Mouse (Mus musculus): ENCODE data around the gene Usp27x.

Usp27x gene

DNA sequence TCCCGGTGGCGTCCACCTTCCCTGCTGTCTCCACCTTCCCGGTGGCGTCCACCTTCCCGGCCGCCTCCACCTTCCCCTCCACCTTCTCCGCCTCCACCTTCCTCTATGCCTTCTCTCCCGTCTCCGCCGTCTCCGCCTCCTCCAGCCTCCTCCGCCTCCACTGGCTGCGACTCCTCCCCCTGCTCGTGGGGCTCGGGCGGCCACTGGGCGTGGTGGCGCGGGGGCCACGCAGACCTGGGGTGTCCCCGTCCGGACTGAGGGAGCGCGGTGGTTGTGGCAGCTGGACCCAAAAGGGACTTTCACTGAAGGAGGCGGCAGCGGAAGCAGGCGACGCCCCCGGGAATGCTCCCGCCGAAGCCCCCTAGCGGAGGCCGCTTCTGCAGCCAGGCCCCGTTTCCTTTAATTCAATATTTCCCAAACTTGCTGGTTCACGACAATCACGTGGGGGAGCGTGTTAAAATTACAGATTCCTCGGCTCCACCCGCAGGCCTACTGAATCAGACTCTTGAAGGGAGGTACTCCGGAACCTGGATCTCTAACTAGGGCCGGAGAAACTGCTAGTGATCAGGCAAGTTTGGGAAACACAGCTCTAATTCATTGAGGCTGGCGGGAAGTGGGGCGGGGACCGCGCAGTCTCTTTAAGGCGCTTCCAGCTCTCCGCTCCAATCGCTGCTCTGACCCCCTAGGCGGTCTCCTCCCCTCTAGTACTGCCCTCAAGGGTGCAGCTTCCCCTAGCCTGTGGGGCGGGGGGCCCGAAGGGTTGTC is at the start of gene Usp27x:
Usp27x (minus strand) TSS at position 115 of the 765 bp plus-strand sequence.
- TF ChIP-seq POU5F1 (IDR thresholded peaks at IDR 0.05; ENCODE audit: borderline replicate concordance, low read length) (no peak), NANOG (IDR thresholded peaks at IDR 0.05; ENCODE audit: borderline replicate concordance, low read length) (no peak), CTCF (conservative IDR thresholded peaks at IDR 0.05; ENCODE audit: low read length) (peak; percentile 16; the same call in 1 of the 2 replicates)
- peaks cover 11% of the 10 kb centered on the region for H3K27me3 ChIP-seq (ENCODE audit: insufficient read depth, low read length)
- H3K4me1 ChIP-seq (replicated peaks; ENCODE audit: low read depth, low read length) = peaks cover 14% of the 10 kb centered on the region
- H3K36me3 ChIP-seq (ENCODE audit: insufficient read depth, low read length) = peaks cover 11% of the 10 kb centered on the region
- no peaks in the 10 kb centered on the region for H3K9me3 ChIP-seq (ENCODE audit: low read length)
- peak within 1 kb of the TSS; percentile 81 for H3K4me3 ChIP-seq (replicated peaks; ENCODE audit: low read length)

DNA sequence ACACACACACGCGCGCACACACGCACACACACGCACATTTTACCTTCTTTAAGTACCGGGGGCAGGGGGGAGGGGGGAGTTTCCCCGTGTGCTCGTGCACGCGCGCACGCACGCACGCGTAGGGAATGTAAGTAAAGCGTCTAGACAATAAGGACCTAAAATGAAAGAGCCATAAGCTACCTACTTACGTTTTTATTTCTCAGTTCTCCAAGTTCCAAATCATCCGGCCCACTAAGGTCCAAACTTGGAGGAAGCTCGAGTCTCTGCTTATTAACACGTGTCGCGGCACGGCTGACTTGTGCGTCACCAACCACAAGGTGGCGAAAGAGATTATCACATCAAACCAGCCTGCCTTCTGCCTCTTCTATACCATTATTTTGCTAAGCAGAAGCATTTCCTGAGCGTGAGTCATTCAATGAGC is 47.1 kb upstream of the Usp27x start:
- Histone ChIP-seq H3K4me3 (replicated peaks; ENCODE audit: low read length) (peak overlapping the region; percentile 76), H3K9me3 (ENCODE audit: low read length) (no peaks in the 10 kb centered on the region), H3K27me3 (ENCODE audit: insufficient read depth, low read length) (no peaks in the 10 kb centered on the region), H3K4me1 (replicated peaks; ENCODE audit: low read depth, low read length) (peaks cover 47% of the 10 kb centered on the region), H3K36me3 (ENCODE audit: insufficient read depth, low read length) (0 out of 2 replicates have a peak, but pooled peaks cover 2% of the 10 kb centered on the region)
- peak; percentile 50 for TF ChIP-seq CTCF (conservative IDR thresholded peaks at IDR 0.05; ENCODE audit: low read length)
- TF ChIP-seq NANOG (IDR thresholded peaks at IDR 0.05; ENCODE audit: borderline replicate concordance, low read length) = no peak

DNA sequence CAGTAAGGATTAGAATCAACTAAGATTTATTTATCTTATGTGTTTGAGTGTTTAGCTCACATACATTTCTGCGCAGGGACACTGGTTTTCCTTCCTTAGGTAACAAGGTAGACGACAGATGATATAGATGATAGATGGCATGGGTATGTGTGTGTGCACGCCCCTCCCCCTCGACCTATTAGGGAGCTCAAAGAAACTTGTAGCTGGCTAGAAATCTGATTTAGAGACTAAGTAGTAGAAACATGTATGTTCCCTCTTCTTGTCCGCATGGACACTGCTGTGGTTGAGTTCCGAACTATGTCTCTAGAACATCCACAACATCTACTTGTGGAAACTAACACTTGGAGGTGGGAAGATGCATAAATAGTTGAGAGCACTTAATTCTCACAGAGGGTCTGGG is 46.5 kb upstream of the Usp27x start:
- Histone ChIP-seq H3K9me3 (ENCODE audit: low read length) (no peaks in the 10 kb centered on the region), H3K4me3 (replicated peaks; ENCODE audit: low read length) (peak overlapping the region; percentile 76), H3K4me1 (replicated peaks; ENCODE audit: low read depth, low read length) (peaks cover 42% of the 10 kb centered on the region), H3K27me3 (ENCODE audit: insufficient read depth, low read length) (no peaks in the 10 kb centered on the region), H3K36me3 (ENCODE audit: insufficient read depth, low read length) (0 out of 2 replicates have a peak, but pooled peaks cover 5% of the 10 kb centered on the region)
- TF ChIP-seq NANOG (IDR thresholded peaks at IDR 0.05; ENCODE audit: borderline replicate concordance, low read length) (no peak), CTCF (conservative IDR thresholded peaks at IDR 0.05; ENCODE audit: low read length) (no peak), POU5F1 (IDR thresholded peaks at IDR 0.05; ENCODE audit: borderline replicate concordance, low read length) (no peak)

DNA sequence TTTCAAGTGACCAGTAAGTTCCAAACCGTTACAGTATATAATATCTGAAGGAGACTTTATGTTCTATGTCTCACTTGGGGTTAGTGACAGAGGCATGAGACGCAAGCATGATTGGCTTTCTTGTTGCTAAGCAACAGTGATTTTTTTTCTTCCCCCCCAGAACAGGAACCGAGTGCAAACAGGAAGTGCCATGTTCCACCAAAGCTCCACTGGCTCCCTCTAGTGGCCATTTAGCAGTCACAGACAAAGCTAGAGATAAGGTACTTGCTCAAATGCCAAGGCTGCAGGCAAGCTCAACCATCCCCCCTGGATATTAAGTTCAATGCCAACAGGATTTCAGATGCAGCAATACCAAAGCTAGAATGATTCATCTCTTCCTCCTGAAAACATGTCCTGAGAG is 45.4 kb upstream of the Usp27x start:
- Histone ChIP-seq H3K4me1 (replicated peaks; ENCODE audit: low read depth, low read length) (peaks cover 32% of the 10 kb centered on the region), H3K36me3 (ENCODE audit: insufficient read depth, low read length) (0 out of 2 replicates have a peak, but pooled peaks cover 5% of the 10 kb centered on the region), H3K4me3 (replicated peaks; ENCODE audit: low read length) (0 out of 2 replicates have a peak overlapping the region, but pooled peaks have one; percentile 76), H3K9me3 (ENCODE audit: low read length) (no peaks in the 10 kb centered on the region), H3K27me3 (ENCODE audit: insufficient read depth, low read length) (no peaks in the 10 kb centered on the region)
- no peak for TF ChIP-seq NANOG (IDR thresholded peaks at IDR 0.05; ENCODE audit: borderline replicate concordance, low read length)
- no peak for TF ChIP-seq POU5F1 (IDR thresholded peaks at IDR 0.05; ENCODE audit: borderline replicate concordance, low read length)
- peak; percentile 37 for TF ChIP-seq CTCF (conservative IDR thresholded peaks at IDR 0.05; ENCODE audit: low read length)

DNA sequence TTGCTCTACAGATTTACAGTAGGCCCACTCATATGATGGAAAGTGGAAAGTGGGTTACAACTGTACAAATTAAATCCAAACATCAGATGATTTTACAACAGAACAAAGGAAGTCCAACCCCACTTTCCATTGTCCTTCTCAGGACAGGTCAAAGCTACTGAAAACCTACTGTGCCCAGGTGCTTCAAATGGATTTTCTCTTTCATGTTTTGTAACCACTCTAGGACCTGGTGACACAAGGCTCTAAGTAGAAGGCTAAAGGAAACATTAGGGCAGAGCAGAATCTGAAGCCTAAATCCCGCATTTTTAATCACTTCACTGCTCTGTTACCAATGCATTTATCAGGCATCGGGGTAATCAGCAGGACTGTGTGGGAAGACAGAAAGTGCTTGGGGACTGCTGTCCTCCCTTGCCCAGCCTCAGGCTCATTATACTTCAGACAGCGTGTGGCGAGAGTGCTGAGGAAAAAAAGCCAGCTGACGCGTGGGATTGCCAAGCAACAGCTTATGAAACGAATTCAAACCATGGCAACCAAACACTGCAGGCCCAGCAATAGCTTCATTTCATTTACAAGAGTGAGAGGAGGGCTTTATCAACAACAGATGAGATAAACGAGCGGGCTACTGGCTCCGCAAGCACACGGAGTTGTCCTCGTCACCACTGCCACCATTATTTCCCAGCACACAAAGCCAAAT is 40.7 kb upstream of the Usp27x start:
- H3K27me3 ChIP-seq (ENCODE audit: insufficient read depth, low read length) = no peaks in the 10 kb centered on the region
- H3K4me3 ChIP-seq (replicated peaks; ENCODE audit: low read length) = no peak overlapping the region
- H3K9me3 ChIP-seq (ENCODE audit: low read length) = no peaks in the 10 kb centered on the region
- 0 out of 2 replicates have a peak, but pooled peaks cover 5% of the 10 kb centered on the region for H3K36me3 ChIP-seq (ENCODE audit: insufficient read depth, low read length)
- peaks cover 11% of the 10 kb centered on the region for H3K4me1 ChIP-seq (replicated peaks; ENCODE audit: low read depth, low read length)
- TF ChIP-seq NANOG (IDR thresholded peaks at IDR 0.05; ENCODE audit: borderline replicate concordance, low read length) (no peak), CTCF (conservative IDR thresholded peaks at IDR 0.05; ENCODE audit: low read length) (no peak), POU5F1 (IDR thresholded peaks at IDR 0.05; ENCODE audit: borderline replicate concordance, low read length) (no peak)

DNA sequence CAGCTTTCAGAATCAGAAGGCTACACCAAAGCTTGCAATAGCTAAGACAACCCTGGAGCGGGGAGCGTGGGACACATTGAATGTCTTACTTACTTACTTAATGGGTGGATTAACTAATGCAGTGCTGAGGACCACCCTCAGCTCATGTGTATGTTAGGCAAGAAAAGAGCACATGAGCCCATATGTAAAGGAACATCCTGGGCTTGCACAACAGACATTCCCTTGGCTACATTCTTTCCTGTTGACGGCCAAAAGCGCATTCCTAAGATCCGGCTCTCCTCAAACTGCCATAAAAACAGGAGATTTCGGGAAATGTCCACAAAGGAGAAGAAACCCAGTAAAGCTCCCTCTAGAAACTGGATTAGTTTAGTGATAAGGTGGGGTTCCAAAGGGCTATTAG is 39.7 kb upstream of the Usp27x start:
- TF ChIP-seq POU5F1 (IDR thresholded peaks at IDR 0.05; ENCODE audit: borderline replicate concordance, low read length) (no peak), NANOG (IDR thresholded peaks at IDR 0.05; ENCODE audit: borderline replicate concordance, low read length) (no peak), CTCF (conservative IDR thresholded peaks at IDR 0.05; ENCODE audit: low read length) (no peak)
- Histone ChIP-seq H3K27me3 (ENCODE audit: insufficient read depth, low read length) (no peaks in the 10 kb centered on the region), H3K9me3 (ENCODE audit: low read length) (no peaks in the 10 kb centered on the region), H3K36me3 (ENCODE audit: insufficient read depth, low read length) (0 out of 2 replicates have a peak, but pooled peaks cover 10% of the 10 kb centered on the region), H3K4me1 (replicated peaks; ENCODE audit: low read depth, low read length) (peaks cover 4% of the 10 kb centered on the region; the same call in 1 of the 2 replicates), H3K4me3 (replicated peaks; ENCODE audit: low read length) (no peak overlapping the region)

DNA sequence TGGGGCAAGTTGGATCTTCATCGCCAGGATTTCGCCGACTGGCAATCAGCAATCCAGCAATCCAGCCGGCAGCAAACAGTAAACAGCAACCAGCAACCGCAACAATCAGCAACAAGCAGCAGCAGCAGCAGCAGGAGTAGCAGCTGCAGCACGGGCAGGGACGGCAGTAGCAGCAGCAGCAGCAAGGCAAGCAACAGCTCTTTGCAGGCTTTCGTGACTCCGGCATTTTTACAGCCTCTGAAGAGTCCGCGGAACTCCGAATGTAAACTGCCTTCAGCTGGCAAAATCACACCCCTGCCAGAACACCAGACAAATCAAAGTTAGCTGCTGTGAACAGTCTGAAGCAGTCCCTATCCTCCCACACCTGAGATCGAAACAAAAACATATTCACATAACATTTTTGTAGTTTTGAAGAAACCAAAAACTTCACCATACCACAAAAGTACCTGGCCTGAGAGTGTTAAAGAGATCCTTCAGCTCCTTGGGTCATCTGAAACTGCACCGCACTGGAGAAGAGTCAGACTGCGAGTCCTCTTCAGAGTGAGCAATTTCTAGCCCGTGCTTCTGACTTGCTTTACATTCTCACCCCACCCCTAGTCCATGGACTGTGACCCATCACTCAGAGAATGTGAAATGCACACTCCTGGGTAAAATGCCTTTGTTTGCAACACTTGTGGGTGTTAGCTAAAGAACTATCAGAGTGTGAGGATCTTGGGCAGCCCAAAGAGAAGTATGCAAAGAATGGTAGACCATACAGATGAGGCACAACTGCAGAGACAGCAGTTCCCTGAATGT is 36.8 kb upstream of the Usp27x start:
- no peak overlapping the region for H3K4me3 ChIP-seq (replicated peaks; ENCODE audit: low read length)
- H3K9me3 ChIP-seq (ENCODE audit: low read length) = no peaks in the 10 kb centered on the region
- TF ChIP-seq NANOG (IDR thresholded peaks at IDR 0.05; ENCODE audit: borderline replicate concordance, low read length) = no peak
- no peak for TF ChIP-seq CTCF (conservative IDR thresholded peaks at IDR 0.05; ENCODE audit: low read length)
- TF ChIP-seq POU5F1 (IDR thresholded peaks at IDR 0.05; ENCODE audit: borderline replicate concordance, low read length) = no peak
- H3K27me3 ChIP-seq (ENCODE audit: insufficient read depth, low read length) = no peaks in the 10 kb centered on the region
- H3K36me3 ChIP-seq (ENCODE audit: insufficient read depth, low read length) = 0 out of 2 replicates have a peak, but pooled peaks cover 6% of the 10 kb centered on the region
- peaks cover 4% of the 10 kb centered on the region; the same call in 1 of the 2 replicates for H3K4me1 ChIP-seq (replicated peaks; ENCODE audit: low read depth, low read length)

DNA sequence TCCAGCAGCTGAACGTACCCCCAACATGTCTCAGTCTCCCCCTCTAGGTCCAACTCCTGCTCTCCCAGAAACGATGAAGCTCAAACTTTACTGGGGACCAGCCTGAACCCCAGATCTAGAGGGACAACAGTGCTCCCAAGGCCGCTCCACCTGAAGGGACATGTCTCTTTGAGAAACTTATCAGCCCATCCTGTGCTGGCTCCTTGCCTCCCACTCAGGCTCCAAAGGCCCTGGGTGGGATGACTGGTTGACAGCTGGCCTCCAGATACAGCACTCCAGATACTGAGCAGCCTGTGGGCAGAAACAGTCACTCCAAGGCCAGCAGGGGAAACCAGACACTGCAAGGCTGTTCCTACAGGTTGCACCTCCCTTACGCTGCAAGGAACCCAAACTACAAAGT is 956 bp upstream of the Usp27x start:
- no peak for TF ChIP-seq NANOG (IDR thresholded peaks at IDR 0.05; ENCODE audit: borderline replicate concordance, low read length)
- TF ChIP-seq POU5F1 (IDR thresholded peaks at IDR 0.05; ENCODE audit: borderline replicate concordance, low read length) = no peak
- TF ChIP-seq CTCF (conservative IDR thresholded peaks at IDR 0.05; ENCODE audit: low read length) = no peak
- H3K36me3 ChIP-seq (ENCODE audit: insufficient read depth, low read length) = peaks cover 11% of the 10 kb centered on the region
- peaks cover 11% of the 10 kb centered on the region for H3K27me3 ChIP-seq (ENCODE audit: insufficient read depth, low read length)
- H3K9me3 ChIP-seq (ENCODE audit: low read length) = no peaks in the 10 kb centered on the region
- H3K4me1 ChIP-seq (replicated peaks; ENCODE audit: low read depth, low read length) = peaks cover 14% of the 10 kb centered on the region
- peak overlapping the region; percentile 81 for H3K4me3 ChIP-seq (replicated peaks; ENCODE audit: low read length)

Measured in E14TG2a.4 (cell line).